Mouse (Mus musculus) cerebellum, postnatal 25 days (tissue): Measurements from ENCODE around the gene Bag1.
"Not testable (repeated sequence)": the region's sequence is repeated elsewhere in the genome, so short reads cannot be mapped to it uniquely, and the experiment has no call there.

Experiments used
- DNase-seq, 2 experiments: peaks; one replicate each; pipeline ENCODE4 v3.0.0; 2021; ENCODE audit warnings: mixed read lengths in 2 of 2

Bag1 gene

GRCm38 (mm10) chr4:40934369-40934768 lies 13.7 kb downstream of the Bag1 start:
- DNase-seq: not testable (repeated sequence)

GRCm38 (mm10) chr4:40933694-40934093 lies 14.4 kb downstream of the Bag1 start:
- no peak for DNase-seq

DNA sequence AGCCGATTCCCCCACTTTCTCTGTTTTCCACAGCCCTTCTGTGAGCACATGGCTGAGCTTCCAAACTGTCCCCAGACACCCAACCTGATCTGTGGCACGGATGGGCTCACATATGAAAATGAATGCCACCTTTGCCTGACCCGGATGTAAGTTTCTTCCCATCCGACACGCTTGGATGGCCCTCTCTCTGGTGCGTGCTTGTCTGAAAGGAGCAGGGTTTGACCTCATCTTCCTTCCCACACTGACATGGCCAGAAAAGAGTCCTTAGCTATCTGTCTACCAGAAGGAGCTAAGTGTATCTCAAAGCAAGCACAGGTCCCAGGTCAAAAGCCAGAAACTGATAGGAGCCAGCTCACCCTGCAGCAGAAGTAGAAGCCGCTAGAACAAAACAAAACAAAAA lies 19.0 kb downstream of the Bag1 start:
- DNase-seq: no peak

GRCm38 (mm10) chr4:40925568-40925967 lies 22.5 kb downstream of the Bag1 start:
- no peak for DNase-seq

- DNase-seq: no peak
These were observed 24.9 kb downstream of the Bag1 start for GRCm38 (mm10) chr4:40923087-40923651.

DNA sequence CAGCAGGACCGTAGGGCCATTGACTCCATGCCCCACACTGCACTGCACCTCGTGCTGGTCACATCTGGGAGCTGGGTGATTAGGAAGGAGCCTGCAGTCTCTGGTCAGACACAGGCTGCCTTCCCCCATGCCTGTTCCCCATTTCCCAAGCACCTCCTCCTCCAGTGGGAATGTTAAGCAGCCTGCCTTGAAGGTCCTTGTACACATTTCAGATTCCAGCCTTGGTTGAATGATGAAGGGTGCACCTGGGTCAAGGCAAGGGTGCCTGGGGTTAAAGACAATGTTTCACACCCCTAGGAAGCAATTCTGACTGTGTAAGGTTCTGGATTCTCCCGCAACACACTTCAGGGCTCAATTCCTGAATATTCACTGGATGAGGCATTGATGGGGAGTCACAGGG lies 26.8 kb downstream of the Bag1 start:
- no peak for DNase-seq

- DNase-seq: no peak
These were observed 27.5 kb downstream of the Bag1 start for GRCm38 (mm10) chr4:40920576-40920975.

- peak; percentile 17 to 24 for DNase-seq
These were observed 28.3 kb downstream of the Bag1 start, which contains the start of gene Spink4 for GRCm38 (mm10) chr4:40919785-40920184. Gene Spink4, plus strand, starts transcription at chr4:40920052.

DNA sequence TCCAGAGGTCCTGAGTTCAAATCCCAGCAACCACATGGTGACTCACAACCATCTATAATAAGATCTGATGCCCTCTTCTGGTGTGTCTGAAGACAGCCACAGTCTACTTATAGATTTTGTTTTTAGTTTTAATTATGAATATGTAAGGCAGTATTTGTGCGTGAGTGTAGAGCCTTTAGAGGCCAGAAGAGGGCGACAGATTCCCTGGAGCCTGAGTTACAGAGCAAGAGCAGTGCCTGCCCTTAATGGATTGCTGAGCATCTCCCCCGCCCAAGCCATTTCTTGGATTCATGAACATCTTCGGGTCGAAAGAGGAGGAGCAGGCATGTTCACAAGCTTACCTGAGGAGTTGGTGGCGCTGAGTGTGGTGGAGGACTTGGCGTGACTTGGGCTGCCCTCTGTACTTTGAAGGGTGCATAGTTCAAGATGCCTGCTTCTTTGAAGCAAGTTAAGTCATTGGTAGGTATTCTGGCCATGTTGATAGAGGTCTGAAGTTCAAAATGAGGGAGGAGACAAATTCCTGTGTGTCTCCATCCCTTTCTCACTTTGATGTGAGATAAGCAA lies 31.4 kb downstream of the Bag1 start:
- DNase-seq: no peak

GRCm38 (mm10) chr4:40915947-40916346 lies 32.1 kb downstream of the Bag1 start:
- DNase-seq: no peak

DNA sequence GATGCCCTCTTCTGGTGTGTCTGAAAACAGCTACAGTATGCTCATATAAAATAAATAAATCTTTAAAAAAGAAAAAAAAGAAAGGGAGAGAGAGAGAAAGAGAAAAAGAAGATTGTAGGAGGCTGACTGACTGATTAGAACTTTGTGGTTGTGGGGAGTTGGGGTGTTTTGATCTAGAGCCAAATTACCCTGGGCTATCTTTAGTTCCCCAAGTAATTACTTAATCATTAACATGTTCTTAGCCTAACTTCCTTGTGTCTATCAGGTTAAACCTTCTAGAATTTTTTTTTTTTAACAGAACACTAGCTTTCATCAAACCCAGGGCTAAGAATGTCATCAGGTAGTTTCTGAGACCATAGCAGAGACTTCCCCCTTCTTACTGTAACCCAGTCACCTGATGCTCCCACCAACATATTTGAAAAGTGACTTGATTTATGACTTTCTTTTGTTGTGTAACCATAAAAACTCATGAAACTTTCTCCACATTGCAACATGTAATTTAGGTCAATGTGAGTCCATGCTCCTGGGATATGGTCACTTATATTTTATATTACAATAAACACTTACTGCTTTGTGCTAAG lies 33.7 kb downstream of the Bag1 start:
- DNase-seq: no peak

GRCm38 (mm10) chr4:40908261-40908969 lies 39.7 kb downstream of the Bag1 start:
- peak; percentile 35 to 58 for DNase-seq

GRCm38 (mm10) chr4:40906298-40906697 lies 41.8 kb downstream of the Bag1 start:
- peak in 1 of 2 experiments; percentile 8 for DNase-seq

- DNase-seq: no peak
These were observed 47.5 kb downstream of the Bag1 start for GRCm38 (mm10) chr4:40900612-40901011.

- DNase-seq: no peak
These were observed 48.0 kb downstream of the Bag1 start for GRCm38 (mm10) chr4:40900071-40900470.

- no peak for DNase-seq
These were observed 48.8 kb downstream of the Bag1 start for GRCm38 (mm10) chr4:40899264-40899663.

DNA sequence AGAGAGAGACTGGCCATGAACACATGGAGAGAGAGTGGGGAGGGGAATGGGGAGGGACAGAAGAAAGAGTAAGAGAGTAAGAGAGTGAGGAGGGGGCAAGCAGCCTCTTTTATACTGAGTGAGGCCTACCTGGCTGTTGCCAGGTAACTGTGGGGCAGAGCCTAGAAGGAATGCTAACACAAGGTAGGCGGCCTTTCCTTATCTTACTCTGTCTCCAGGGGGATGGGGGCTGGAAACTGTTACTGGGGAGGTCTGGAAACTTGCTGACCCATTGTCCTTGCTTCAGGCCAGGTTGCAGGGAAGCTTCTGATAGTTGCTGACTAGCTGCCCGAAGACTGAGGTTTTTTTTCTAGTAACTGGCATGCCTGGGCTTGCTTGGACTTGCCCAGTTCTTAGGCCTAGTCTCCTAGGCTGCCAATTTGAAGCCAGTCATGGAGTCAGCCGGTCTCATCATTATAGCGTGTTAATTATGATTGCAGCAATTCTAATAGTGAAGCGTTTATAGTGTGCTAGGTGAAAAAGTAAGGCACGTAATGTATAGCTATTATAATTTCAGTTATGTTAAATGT lies 49.5 kb downstream of the Bag1 start:
- DNase-seq: no peak

DNA sequence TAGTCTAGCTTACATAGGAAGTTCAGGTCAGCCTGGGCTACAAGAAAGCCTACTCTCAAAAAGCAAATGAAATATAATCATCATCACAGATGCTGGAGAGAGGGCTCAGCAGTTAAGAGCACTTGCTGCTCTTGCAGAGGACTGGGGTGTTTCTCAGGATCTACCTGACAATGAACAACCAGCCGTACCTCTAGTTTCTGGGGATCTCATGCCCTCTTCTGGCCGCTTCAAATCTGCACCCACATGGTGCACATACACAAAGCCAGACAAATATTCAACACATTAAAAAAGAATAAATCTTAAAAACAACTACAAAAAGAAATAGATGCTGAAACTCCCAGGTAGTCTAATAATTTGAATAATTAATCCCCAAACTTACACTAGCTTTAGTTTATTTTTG lies 52.4 kb downstream of the Bag1 start:
- no peak for DNase-seq

GRCm38 (mm10) chr4:40895118-40895517 lies 53.0 kb downstream of the Bag1 start:
- DNase-seq: no peak

DNA sequence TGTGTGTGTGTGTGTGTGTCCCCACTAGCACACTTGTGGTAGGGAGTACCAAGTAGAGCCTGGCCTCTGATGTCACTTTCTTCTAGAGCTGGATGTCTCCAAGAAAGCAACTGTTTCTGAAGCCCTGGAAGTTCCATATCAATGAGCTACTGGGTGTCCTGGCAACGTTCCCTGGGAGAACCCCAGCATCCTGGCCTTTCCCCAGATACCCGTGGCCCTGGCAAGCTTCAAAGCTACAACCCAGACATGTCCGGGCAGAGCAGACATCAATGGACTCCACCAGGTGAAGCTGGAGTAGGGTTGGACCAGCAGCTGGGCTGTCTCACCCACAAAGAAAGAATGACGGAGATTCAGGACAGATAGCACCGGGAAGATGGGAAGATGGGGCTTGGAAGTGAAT lies 56.9 kb downstream of the Bag1 start:
- peak in 1 of 2 experiments; percentile 22 for DNase-seq

DNA sequence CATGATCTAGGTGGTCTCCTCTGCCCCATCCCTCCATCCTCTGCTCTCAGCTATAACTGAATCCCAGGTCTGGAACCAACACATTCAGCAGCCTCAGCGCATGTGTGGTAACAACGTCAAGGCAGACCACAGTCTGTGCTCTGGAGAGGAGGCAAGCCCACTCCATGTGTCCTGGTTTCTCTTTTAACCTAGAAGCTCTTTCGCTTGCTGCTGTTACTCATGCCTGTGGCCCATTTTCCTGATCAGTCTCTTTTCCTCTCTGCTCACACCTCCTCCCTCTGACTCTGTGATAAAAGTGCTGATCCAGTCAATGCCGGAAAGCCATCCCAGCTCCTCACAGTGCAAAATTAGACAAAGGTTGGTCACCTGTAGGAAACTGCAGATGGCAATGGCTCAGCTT lies 58.1 kb downstream of the Bag1 start:
- DNase-seq: no peak

- DNase-seq: no peak
These were observed 58.8 kb downstream of the Bag1 start for GRCm38 (mm10) chr4:40889252-40889651.

DNA sequence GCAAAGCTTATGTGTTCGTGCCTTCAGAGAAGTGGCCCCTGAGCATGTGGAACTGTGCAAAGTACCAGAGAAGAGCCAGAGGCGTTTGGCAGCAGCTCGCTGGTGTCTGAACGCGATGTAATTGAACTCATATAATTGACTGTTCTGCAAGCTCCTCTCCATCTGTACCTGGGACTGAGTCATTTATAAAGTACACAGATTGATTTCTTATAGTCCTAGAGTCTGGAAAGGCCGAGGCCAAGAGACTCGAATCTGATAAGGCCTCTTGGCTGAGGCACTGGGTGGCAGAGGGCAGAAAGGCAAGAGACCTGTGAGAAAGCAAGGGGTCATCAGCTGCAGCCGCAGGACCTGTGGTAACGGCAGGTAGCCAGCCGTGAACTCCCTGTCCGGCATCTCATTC lies 59.3 kb downstream of the Bag1 start:
- no peak for DNase-seq
